Mouse (Mus musculus): ENCODE results near the gene Hs1bp3. TPM values are rescaled to one million over a fixed set of nuclear protein-coding genes. Genes with fewer than 3 reads are reported as not detected.

Hs1bp3 gene
- polyA plus RNA-seq, 1 experiment from 2014 or later, result 5.4 TPM

- peaks cover 68% of the 10 kb centered on the region for H3K27me3 ChIP-seq (replicated peaks)
- no peak overlapping the region for H3K4me2 ChIP-seq
- H3K4me3 ChIP-seq, result no peak overlapping the region
- peak; percentile 22 for ATAC-seq
- no peaks in the 10 kb centered on the region for H3K36me3 ChIP-seq
- 12% methylated on average over 5 of the region's 5 CpGs for WGBS (ENCODE audit: insufficient replicate concordance)
- H3K27ac ChIP-seq, result no peak overlapping the region
- H3K4me1 ChIP-seq, result 0 out of 2 replicates have a peak, but pooled peaks cover 3% of the 10 kb centered on the region
- H3K9ac ChIP-seq, result no peak overlapping the region
- H3K9me3 ChIP-seq (replicated peaks), result no peaks in the 10 kb centered on the region
Measured at GRCm38 (mm10) chr12:8306432-8306831, 6.8 kb upstream of the Hs1bp3 start.

GRCm38 (mm10) chr12:8306910-8307309, 6.3 kb upstream of the Hs1bp3 start:
- H3K36me3 ChIP-seq, result no peaks in the 10 kb centered on the region
- H3K4me1 ChIP-seq, result no peaks in the 10 kb centered on the region
- 58% methylated on average over 1 of the region's 1 CpGs for WGBS (ENCODE audit: insufficient replicate concordance)
- peak; percentile 30 for ATAC-seq
- H3K4me2 ChIP-seq, result no peak overlapping the region
- peaks cover 68% of the 10 kb centered on the region for H3K27me3 ChIP-seq (replicated peaks)
- no peaks in the 10 kb centered on the region for H3K9me3 ChIP-seq (replicated peaks)
- no peak overlapping the region for H3K9ac ChIP-seq
- H3K4me3 ChIP-seq, result no peak overlapping the region
- no peak overlapping the region for H3K27ac ChIP-seq

GRCm38 (mm10) chr12:8310992-8311391, 2.2 kb upstream of the Hs1bp3 start:
- Histone ChIP-seq H3K27ac (no peak overlapping the region), H3K9me3 (replicated peaks) (no peaks in the 10 kb centered on the region)
- 60% methylated on average over 17 of the region's 17 CpGs for WGBS (ENCODE audit: insufficient replicate concordance)

GRCm38 (mm10) chr12:8312266-8312665, 966 bp upstream of the Hs1bp3 start:
- no peak for ATAC-seq
- Histone ChIP-seq H3K36me3 (no peaks in the 10 kb centered on the region; the same call in 1 of the 2 replicates), H3K9ac (no peak overlapping the region), H3K4me2 (no peak overlapping the region), H3K4me3 (no peak overlapping the region), H3K9me3 (replicated peaks) (no peaks in the 10 kb centered on the region), H3K27me3 (replicated peaks) (peaks cover 33% of the 10 kb centered on the region), H3K27ac (no peak overlapping the region), H3K4me1 (peaks cover 9% of the 10 kb centered on the region; the same call in 1 of the 2 replicates)
- 70% methylated on average over 4 of the region's 4 CpGs for WGBS (ENCODE audit: insufficient replicate concordance)

More at GRCm38 (mm10) chr12:8310992-8311391, 2.2 kb upstream of the Hs1bp3 start:
- Histone ChIP-seq H3K9ac (no peak overlapping the region), H3K36me3 (no peaks in the 10 kb centered on the region), H3K27me3 (replicated peaks) (peaks cover 35% of the 10 kb centered on the region), H3K4me2 (no peak overlapping the region), H3K4me3 (no peak overlapping the region), H3K4me1 (peaks cover 9% of the 10 kb centered on the region; the same call in 1 of the 2 replicates)
- ATAC-seq, result no peak

GRCm38 (mm10) chr12:8313773-8314172, 541 bp downstream of the Hs1bp3 start:
- peak overlapping the region; percentile 67 for H3K4me3 ChIP-seq
- peaks cover 10% of the 10 kb centered on the region for H3K36me3 ChIP-seq
- ATAC-seq, result peak; percentile 11; the same call in 1 of the 2 replicates
- no peak overlapping the region for H3K27ac ChIP-seq
- H3K4me2 ChIP-seq, result peak overlapping the region; percentile 89
- no peaks in the 10 kb centered on the region for H3K9me3 ChIP-seq (replicated peaks)
- peak overlapping the region; percentile 71 for H3K9ac ChIP-seq
- peaks cover 9% of the 10 kb centered on the region; the same call in 1 of the 2 replicates for H3K4me1 ChIP-seq
- 17% methylated on average over 12 of the region's 12 CpGs for WGBS (ENCODE audit: insufficient replicate concordance)
- peaks cover 31% of the 10 kb centered on the region for H3K27me3 ChIP-seq (replicated peaks)

GRCm38 (mm10) chr12:8316541-8316940, 3.3 kb downstream of the Hs1bp3 start:
- Histone ChIP-seq H3K9ac (no peak overlapping the region), H3K27ac (no peak overlapping the region), H3K27me3 (replicated peaks) (peaks cover 11% of the 10 kb centered on the region), H3K36me3 (peaks cover 14% of the 10 kb centered on the region), H3K4me2 (no peak overlapping the region), H3K4me1 (peaks cover 9% of the 10 kb centered on the region; the same call in 1 of the 2 replicates), H3K9me3 (replicated peaks) (no peaks in the 10 kb centered on the region), H3K4me3 (no peak overlapping the region)
- 67% methylated on average over 5 of the region's 5 CpGs for whole genome bisulfite sequencing (ENCODE audit: insufficient replicate concordance)
- no peak for ATAC-seq

- H3K9ac ChIP-seq, result no peak overlapping the region
- WGBS (ENCODE audit: insufficient replicate concordance), result 45% methylated on average over 5 of the region's 5 CpGs
- no peaks in the 10 kb centered on the region for H3K4me1 ChIP-seq
- no peak overlapping the region for H3K4me2 ChIP-seq
- no peaks in the 10 kb centered on the region for H3K27me3 ChIP-seq (replicated peaks)
- peak; percentile 7; the same call in 1 of the 2 replicates for ATAC-seq
- H3K4me3 ChIP-seq, result no peak overlapping the region
- H3K36me3 ChIP-seq, result peaks cover 27% of the 10 kb centered on the region
- no peaks in the 10 kb centered on the region for H3K9me3 ChIP-seq (replicated peaks)
- no peak overlapping the region for H3K27ac ChIP-seq
Measured at GRCm38 (mm10) chr12:8320084-8320713, 7.0 kb downstream of the Hs1bp3 start.

- no peak overlapping the region for H3K9ac ChIP-seq
- ATAC-seq, result no peak
- WGBS (ENCODE audit: insufficient replicate concordance), result 77% methylated on average over 10 of the region's 10 CpGs
- H3K4me2 ChIP-seq, result no peak overlapping the region
- H3K27me3 ChIP-seq (replicated peaks), result no peaks in the 10 kb centered on the region
- no peaks in the 10 kb centered on the region for H3K9me3 ChIP-seq (replicated peaks)
- no peak overlapping the region for H3K4me3 ChIP-seq
- H3K4me1 ChIP-seq, result no peaks in the 10 kb centered on the region
- H3K36me3 ChIP-seq, result peaks cover 27% of the 10 kb centered on the region
- H3K27ac ChIP-seq, result no peak overlapping the region
Measured at GRCm38 (mm10) chr12:8321506-8321905, 8.3 kb downstream of the Hs1bp3 start.

GRCm38 (mm10) chr12:8324086-8324485, 10.9 kb downstream of the Hs1bp3 start:
- 76% methylated on average over 10 of the region's 10 CpGs for WGBS (ENCODE audit: insufficient replicate concordance)
- Histone ChIP-seq H3K27me3 (replicated peaks) (no peaks in the 10 kb centered on the region), H3K9ac (no peak overlapping the region), H3K36me3 (peaks cover 26% of the 10 kb centered on the region; the same call in 1 of the 2 replicates), H3K4me2 (no peak overlapping the region), H3K4me1 (no peaks in the 10 kb centered on the region), H3K27ac (no peak overlapping the region), H3K9me3 (replicated peaks) (no peaks in the 10 kb centered on the region), H3K4me3 (no peak overlapping the region)
- ATAC-seq, result no peak

- H3K27ac ChIP-seq, result no peak overlapping the region
- no peak overlapping the region for H3K4me3 ChIP-seq
- H3K9ac ChIP-seq, result no peak overlapping the region
- ATAC-seq, result no peak
- H3K4me2 ChIP-seq, result no peak overlapping the region
- H3K27me3 ChIP-seq (replicated peaks), result no peaks in the 10 kb centered on the region
- H3K36me3 ChIP-seq, result peaks cover 27% of the 10 kb centered on the region; the same call in 1 of the 2 replicates
- WGBS (ENCODE audit: insufficient replicate concordance), result 84% methylated on average over 13 of the region's 13 CpGs
- H3K4me1 ChIP-seq, result no peaks in the 10 kb centered on the region
- no peaks in the 10 kb centered on the region for H3K9me3 ChIP-seq (replicated peaks)
Measured at GRCm38 (mm10) chr12:8325245-8325942, 12.2 kb downstream of the Hs1bp3 start.

- H3K4me3 ChIP-seq, result no peak overlapping the region
- ATAC-seq, result no peak
- 88% methylated on average over 17 of the region's 17 CpGs for WGBS (ENCODE audit: insufficient replicate concordance)
Measured at GRCm38 (mm10) chr12:8325943-8326522, 12.8 kb downstream of the Hs1bp3 start.

More at GRCm38 (mm10) chr12:8325943-8326522, 12.8 kb downstream of the Hs1bp3 start:
- Histone ChIP-seq H3K9ac (no peak overlapping the region), H3K9me3 (replicated peaks) (no peaks in the 10 kb centered on the region), H3K27ac (no peak overlapping the region), H3K4me1 (no peaks in the 10 kb centered on the region), H3K36me3 (peaks cover 27% of the 10 kb centered on the region; the same call in 1 of the 2 replicates), H3K27me3 (replicated peaks) (no peaks in the 10 kb centered on the region), H3K4me2 (no peak overlapping the region)
